Mouse (Mus musculus) E14TG2a.4 (cell line): ENCODE measurements around the gene Vps11.
A peak's percentile ranks its signal among the peaks of the same experiment; 100 is the strongest.

Experiments
- H3K27me3 ChIP-seq: 2 replicates; pipeline ENCODE4 v1.6.1; 2014; ENCODE audit warnings: low read length, control low read depth; ENCODE audit not compliant: insufficient read depth
- H3K36me3 ChIP-seq: 2 replicates; pipeline ENCODE4 v1.6.1; 2014; ENCODE audit warnings: low read length, control low read depth; ENCODE audit not compliant: insufficient read depth
- H3K4me1 ChIP-seq: replicated peaks from 2 replicates; pipeline ENCODE4 v1.6.1; 2014; ENCODE audit warnings: low read depth, low read length, control low read depth
- H3K4me3 ChIP-seq: replicated peaks from 2 replicates; pipeline ENCODE4 v1.5.1; 2014; ENCODE audit warnings: mild to moderate bottlenecking, low read length
- H3K9me3 ChIP-seq: 2 replicates; pipeline ENCODE4 v1.6.1; 2014; ENCODE audit warnings: low read length, control low read depth
- CTCF ChIP-seq: conservative IDR thresholded peaks from 2 replicates; pipeline ENCODE4 v1.5.1; 2014; ENCODE audit warnings: low read length
- NANOG ChIP-seq: IDR thresholded peaks from 2 replicates; pipeline ENCODE4 v1.6.1; 2014; ENCODE audit warnings: borderline replicate concordance, low read length, mixed read lengths
- POU5F1 ChIP-seq: IDR thresholded peaks from 2 replicates; pipeline ENCODE4 v1.6.1; 2014; ENCODE audit warnings: low read length, borderline replicate concordance

Gene Vps11

DNA sequence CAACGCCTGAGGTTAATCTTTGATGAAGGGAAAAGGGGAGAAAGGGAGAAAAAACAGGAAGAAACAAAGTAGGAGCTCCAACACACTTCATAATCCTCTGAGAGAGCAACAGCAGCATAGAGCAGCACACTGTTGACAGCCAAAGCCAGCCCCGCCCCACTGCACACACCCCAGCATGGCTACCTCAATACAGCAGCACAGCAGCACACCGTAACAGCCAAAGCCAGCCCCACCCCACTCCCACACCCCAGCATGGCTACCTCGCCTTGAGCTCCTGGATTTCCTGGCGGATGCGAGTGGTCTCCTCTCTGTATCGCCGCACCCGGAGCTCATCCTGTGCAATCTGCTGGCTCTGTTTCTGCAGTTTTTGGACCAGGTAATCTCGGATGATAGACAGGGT is 9.1 kb downstream of the Vps11 start:
- Histone ChIP-seq H3K27me3 (no peaks in the 10 kb centered on the region), H3K9me3 (no peaks in the 10 kb centered on the region), H3K4me1 (peaks cover 44% of the 10 kb centered on the region), H3K4me3 (peak overlapping the region; percentile 24; the same call in 1 of the 2 replicates), H3K36me3 (peaks cover 94% of the 10 kb centered on the region)
- no peak for TF ChIP-seq POU5F1
- no peak for TF ChIP-seq CTCF
- TF ChIP-seq NANOG: no peak

GRCm38 (mm10) chr9:44351396-44351795 is 10.1 kb downstream of the Vps11 start:
- no peaks in the 10 kb centered on the region for H3K27me3 ChIP-seq
- no peaks in the 10 kb centered on the region for H3K9me3 ChIP-seq
- peaks cover 52% of the 10 kb centered on the region for H3K4me1 ChIP-seq
- no peak overlapping the region for H3K4me3 ChIP-seq
- H3K36me3 ChIP-seq: peaks cover 87% of the 10 kb centered on the region
- TF ChIP-seq POU5F1 (no peak), NANOG (no peak), CTCF (no peak)

DNA sequence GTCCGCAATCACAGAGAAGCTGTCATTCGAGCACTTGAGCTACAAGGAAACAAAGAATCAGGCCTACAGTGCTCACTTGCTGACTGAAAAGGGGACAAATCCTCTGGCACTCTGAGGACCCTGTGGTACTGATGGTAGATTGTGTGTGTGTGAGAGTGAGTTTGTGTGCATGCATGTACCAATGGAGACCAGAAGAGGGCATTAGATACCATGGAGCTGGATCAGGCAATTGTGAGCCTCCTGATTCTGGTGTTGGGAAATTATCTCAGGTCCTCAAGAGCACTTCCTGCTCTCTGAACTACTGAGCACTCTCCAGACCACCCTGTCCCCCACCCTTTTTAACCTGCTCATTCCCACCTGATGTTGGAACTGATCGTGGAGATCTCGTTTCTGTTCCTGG is 12.9 kb downstream of the Vps11 start:
- no peaks in the 10 kb centered on the region for H3K27me3 ChIP-seq

GRCm38 (mm10) chr9:44347621-44348020 is 13.8 kb downstream of the Vps11 start:
- Histone ChIP-seq H3K4me3 (0 out of 2 replicates have a peak overlapping the region, but pooled peaks have one; percentile 10), H3K4me1 (peaks cover 69% of the 10 kb centered on the region), H3K36me3 (peaks cover 54% of the 10 kb centered on the region), H3K27me3 (no peaks in the 10 kb centered on the region), H3K9me3 (no peaks in the 10 kb centered on the region)
- TF ChIP-seq NANOG (no peak), POU5F1 (no peak), CTCF (no peak)

More for the DNA sequence above, 12.9 kb downstream of the Vps11 start:
- TF ChIP-seq POU5F1: no peak
- no peak for TF ChIP-seq NANOG
- TF ChIP-seq CTCF: peak; percentile 28; the same call in 1 of the 2 replicates
- Histone ChIP-seq H3K4me1 (peaks cover 69% of the 10 kb centered on the region), H3K4me3 (0 out of 2 replicates have a peak overlapping the region, but pooled peaks have one; percentile 7), H3K36me3 (peaks cover 58% of the 10 kb centered on the region), H3K9me3 (no peaks in the 10 kb centered on the region)

DNA sequence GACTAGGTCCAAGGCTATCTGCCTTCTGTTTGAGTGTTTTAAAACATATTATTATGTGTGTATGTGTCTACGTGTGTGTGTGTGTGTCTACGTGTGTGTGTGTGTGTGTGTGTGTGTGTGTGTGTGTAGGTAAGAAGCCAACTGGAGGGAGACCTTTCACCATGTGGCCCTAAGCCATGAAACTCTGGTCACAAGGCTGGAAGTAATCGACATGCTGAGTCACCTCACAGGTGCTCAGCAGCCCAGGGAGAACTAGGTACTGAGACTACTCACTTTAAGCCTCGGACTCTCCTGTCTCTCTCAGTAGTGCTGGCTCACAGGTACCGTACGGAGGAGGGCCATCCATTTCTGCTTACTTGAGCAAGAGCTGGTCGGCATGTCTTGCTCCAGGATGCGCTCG is 14.3 kb downstream of the Vps11 start:
- no peak for TF ChIP-seq CTCF
- TF ChIP-seq POU5F1: no peak
- no peak for TF ChIP-seq NANOG
- Histone ChIP-seq H3K4me3 (0 out of 2 replicates have a peak overlapping the region, but pooled peaks have one; percentile 10), H3K27me3 (no peaks in the 10 kb centered on the region), H3K36me3 (peaks cover 54% of the 10 kb centered on the region), H3K4me1 (peaks cover 69% of the 10 kb centered on the region), H3K9me3 (no peaks in the 10 kb centered on the region)

DNA sequence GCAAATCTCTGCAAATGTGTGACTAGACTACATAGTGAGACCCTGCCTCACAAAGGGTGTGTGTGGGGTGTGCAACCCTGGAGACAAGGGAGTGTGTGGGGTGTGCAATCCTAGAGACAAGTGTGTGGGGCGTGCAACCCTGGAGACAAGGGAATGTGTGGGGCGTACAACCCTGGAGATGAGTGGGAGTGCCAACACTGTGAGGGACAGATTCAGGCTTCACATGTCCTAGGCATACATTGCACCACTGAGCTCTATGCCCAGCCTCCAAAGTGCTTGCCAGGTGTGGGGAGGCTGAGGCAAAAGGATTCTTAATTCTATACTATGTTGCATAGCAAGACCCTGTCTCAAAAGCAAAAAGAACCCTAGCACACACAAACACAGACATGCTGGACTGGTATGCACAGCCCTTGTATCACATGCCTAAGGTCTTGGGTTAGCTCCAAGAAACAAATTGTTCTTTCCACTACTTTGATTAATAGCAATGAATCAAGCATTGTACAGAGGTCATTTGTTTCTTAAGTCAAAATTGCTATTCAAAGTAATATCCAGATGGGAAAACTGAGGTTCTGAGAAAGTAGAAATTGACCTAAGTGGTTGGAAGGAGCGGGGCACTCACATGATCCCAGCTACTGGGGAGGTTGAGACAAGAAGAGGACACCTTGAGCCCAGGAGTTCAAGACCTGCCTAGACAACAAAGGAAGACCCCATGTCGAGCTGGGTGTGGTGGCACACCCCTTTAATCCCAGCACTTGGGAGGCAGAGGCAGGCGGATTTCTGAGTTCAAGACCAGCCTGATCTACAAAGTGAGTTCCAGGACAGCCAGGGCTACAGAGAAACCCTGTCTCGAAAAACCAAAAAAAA is 15.7 kb downstream of the Vps11 start:
- peaks cover 82% of the 10 kb centered on the region for H3K4me1 ChIP-seq
- H3K9me3 ChIP-seq: no peaks in the 10 kb centered on the region
- peaks cover 54% of the 10 kb centered on the region for H3K36me3 ChIP-seq
- H3K27me3 ChIP-seq: no peaks in the 10 kb centered on the region
- H3K4me3 ChIP-seq: 0 out of 2 replicates have a peak overlapping the region, but pooled peaks have one; percentile 0
- TF ChIP-seq POU5F1: no peak
- TF ChIP-seq CTCF: no peak
- no peak for TF ChIP-seq NANOG

DNA sequence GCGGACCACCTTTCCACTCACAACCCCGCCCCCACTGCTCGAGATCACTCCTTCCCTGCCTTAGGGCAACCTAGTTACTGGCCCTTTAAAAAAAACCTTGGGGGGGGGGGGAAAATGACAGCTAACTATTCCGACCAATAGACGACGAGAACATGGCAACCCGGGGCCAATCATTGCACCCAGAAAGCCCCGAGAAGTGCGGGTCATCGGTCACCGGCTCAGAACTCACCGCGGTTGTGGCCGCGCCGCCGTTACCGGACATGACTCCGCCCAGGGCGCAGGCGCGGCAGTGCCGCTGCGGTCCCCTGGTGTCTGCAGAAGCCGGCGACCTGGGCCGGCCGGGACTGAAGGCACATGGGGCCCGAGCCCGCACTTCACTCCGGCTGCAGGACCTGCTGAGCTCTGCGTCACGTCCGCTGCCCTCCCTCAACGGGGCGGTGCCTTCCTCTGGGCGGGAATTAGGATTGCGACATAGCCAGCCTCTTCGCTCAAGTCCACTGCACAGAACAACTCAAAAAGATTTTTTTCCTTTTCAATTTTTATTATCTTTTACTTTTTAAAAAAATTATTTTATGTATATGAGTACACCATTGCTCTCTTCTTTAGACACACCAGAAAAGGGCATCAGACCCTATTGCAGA is 17.6 kb downstream of the Vps11 start, which contains the start of gene Hmbs:
TSS of gene Hmbs (minus strand) at position 448 of the 641 bp plus-strand sequence.
- Histone ChIP-seq H3K9me3 (no peaks in the 10 kb centered on the region), H3K27me3 (no peaks in the 10 kb centered on the region), H3K4me1 (peaks cover 81% of the 10 kb centered on the region), H3K36me3 (peaks cover 56% of the 10 kb centered on the region), H3K4me3 (peak within 1 kb of the TSS; percentile 96)
- TF ChIP-seq CTCF (no peak), POU5F1 (no peak), NANOG (no peak)

- peak overlapping the region; percentile 96 for H3K4me3 ChIP-seq
- peaks cover 80% of the 10 kb centered on the region for H3K4me1 ChIP-seq
- H3K9me3 ChIP-seq: no peaks in the 10 kb centered on the region
- H3K36me3 ChIP-seq: peaks cover 53% of the 10 kb centered on the region
- H3K27me3 ChIP-seq: no peaks in the 10 kb centered on the region
- TF ChIP-seq NANOG (no peak), POU5F1 (no peak), CTCF (no peak)
These were observed 18.2 kb downstream of the Vps11 start for GRCm38 (mm10) chr9:44343290-44343689.
